Mouse (Mus musculus) CD8-positive naive resting alpha-beta T cell, adult 2 months (primary cell): ENCODE data around the gene Efemp2.

Experiments used
- DNase-seq, 2 experiments: peaks; one replicate each; pipeline ENCODE4 v3.0.0; 2022; ENCODE audit warnings: low read depth in 2 of 2, low spot score in 2 of 2

Gene Efemp2

GRCm38 (mm10) chr19:5495353-5496051 lies 21.7 kb downstream of the Efemp2 start:
- no peak for DNase-seq

GRCm38 (mm10) chr19:5496052-5496370 lies 22.3 kb downstream of the Efemp2 start:
- DNase-seq = no peak

DNA sequence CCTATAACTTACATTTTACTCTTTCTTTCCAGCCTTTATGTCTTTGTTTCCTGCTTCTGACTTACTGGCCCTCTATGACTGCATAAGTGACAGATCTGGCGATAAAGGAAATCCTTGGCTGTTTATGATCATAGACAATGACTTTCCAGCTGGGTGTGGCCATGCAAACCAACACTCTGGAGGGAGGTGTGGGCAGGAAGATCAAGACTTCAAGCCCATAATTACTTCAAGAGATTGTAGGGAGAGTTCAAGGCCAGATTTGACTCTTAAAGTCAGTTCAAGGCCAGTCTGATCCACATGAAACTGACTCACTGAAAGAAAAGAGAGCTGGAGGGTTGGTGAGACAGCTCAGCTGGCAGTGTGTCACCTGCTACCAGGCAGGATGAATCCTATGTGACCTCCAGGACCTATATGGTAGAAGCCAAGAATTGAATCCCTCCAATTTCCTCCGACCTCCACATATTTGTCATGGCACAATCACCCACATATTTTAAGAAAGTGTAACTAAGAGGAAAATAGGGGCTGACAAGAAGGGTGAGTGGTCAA lies 26.6 kb downstream of the Efemp2 start:
- no peak for DNase-seq

GRCm38 (mm10) chr19:5503687-5504086 lies 29.9 kb downstream of the Efemp2 start, which contains the start of gene 1700020D05Rik:
TSS of gene 1700020D05Rik (minus strand) at chr19:5503787.
- DNase-seq = no peak

DNA sequence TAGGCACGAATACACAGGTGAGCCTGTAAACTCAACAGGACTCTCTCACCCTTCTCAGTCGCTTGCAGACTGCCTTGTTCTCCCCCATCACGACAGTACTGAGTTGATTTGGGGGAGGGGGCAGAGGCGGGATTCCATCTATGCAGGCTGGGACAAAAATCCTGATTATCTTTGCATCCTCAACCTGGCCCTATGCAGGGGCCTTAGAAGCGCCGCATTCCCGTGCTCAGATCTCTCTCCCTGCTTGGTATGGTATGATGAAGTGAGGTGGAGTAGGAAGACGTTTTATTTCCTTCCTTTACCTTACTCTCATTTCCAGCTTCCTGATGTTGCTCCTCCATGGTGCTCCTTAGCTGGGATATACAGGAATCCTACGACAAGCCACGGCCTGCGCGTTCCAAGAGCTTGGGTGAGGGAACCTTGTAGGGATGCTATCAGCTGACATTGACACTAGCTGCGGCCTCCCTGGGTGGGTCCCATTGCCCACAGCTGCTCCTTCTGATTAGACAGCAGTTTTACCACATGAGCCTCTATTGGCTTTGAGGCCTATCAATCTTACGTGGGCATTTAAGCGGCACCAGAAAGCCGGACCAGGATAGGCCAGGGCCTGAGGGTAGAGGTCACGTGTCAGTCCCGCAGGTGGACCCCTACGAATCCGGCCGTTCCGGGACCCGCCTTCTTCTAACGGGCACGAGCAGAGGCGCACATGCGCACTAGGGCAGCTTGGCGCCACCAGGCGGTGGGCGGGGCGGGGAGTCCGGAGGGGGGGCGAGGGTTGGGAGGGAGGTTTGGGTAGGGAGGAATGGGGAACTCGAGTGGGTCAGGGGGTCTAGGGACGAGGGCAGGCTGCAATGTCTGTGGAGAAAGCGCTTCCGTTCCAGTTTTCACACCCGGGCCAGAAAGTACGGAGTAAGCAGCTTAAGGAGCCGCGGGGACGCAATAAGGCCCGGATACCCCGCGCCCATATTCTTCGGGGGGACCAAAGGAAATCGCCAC lies 36.6 kb downstream of the Efemp2 start, which contains the start of gene Snx32:
TSS of gene Snx32 (minus strand) at position 508 of the 996 bp plus-strand sequence.
- DNase-seq = peak; percentile 87 to 88

GRCm38 (mm10) chr19:5511074-5511632 lies 37.4 kb downstream of the Efemp2 start:
- DNase-seq = no peak

GRCm38 (mm10) chr19:5512091-5513004 lies 38.6 kb downstream of the Efemp2 start:
- no peak for DNase-seq

DNA sequence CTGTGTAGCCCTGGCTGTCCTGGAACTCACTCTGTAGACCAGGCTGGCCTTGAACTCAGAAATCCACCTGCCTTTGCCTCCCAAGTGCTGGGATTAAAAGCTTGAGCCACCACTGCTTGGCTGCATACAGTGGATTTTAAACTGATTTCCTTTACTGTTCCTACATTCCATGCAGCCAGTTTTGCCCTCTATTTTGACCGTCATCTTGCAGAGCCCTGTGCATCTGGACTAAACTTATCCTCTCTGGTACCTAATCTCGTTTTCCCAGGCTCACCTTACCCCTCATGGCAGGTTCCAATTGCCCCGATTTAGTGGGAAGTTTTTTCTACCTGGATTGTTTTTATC lies 39.2 kb downstream of the Efemp2 start:
- no peak for DNase-seq

- no peak for DNase-seq
These were observed 42.4 kb downstream of the Efemp2 start for GRCm38 (mm10) chr19:5515840-5516777.

- no peak for DNase-seq
These were observed 43.3 kb downstream of the Efemp2 start for GRCm38 (mm10) chr19:5516906-5517505.

DNA sequence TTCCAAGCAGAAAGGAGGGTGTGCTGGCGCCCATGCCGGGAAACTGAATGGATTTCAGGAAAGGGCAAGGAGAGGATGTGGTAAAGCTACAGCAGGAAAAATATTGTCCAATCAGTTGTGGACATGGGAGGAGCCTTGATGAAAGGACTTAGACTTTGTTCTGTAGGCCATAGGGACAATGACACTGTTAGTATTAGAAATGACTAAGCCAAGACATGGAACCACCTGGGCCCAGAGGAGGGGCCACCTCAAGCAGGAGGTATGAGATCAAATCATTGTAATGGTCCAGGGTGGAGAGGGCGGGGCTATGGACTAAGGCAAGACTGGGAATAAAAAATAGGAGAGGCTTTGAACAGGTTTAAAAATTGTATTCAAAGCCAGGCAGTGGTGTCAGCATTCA lies 45.0 kb downstream of the Efemp2 start:
- DNase-seq = no peak

GRCm38 (mm10) chr19:5525204-5525603 lies 51.5 kb downstream of the Efemp2 start:
- no peak for DNase-seq

DNA sequence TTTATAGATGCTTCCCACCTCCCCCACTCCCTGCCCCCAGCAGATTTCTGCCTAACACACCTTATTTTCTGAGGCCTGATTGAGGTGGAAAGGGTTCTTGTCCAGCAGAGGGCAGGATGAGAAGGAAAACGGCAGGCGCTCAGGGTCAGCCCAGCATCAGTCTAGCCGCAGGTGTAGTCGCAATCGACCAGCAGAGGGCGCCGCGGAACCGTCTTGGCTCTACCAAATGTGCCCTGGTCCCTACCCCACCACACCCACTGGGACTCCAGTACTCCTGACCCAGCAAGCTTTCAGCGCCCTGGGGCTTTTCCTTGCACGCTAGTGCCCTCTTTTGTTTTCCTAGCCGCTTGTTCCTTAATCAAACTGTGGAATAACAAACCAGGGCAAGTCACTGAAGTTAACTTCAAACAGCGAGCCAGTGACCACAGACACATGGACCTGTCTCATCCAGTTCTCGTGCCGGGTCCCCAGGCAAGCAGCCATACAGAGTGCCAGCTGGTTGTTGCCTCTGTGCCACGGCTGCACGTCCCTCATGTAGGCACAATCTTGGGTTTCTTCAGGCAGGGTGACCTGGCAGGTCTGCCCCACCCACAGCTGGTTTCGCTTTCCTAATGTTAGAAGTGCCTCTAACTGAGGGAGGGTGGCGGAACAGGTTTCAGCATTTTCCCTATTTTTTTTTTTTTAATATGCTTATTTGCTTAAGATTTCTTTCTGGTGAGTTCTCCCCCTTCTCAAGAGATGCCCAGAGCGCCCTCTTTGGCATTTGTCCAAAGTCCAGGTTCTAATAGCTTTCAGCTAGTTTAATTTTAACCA lies 55.8 kb downstream of the Efemp2 start:
- DNase-seq = peak; percentile 91 to 94

- no peak for DNase-seq
These were observed 56.4 kb downstream of the Efemp2 start for GRCm38 (mm10) chr19:5530138-5530524.
